Mouse (Mus musculus): ENCODE results near the gene Ggt6.

The Ggt6 gene

GRCm38 (mm10) chr11:72434963-72435693 is at the start of gene Ggt6:
Gene Ggt6, plus strand, starts transcription at chr11:72435526.
- CTCF ChIA-PET = interaction anchor here (1.1 kb wide), 1 partner anchor 95 kb away, joined by 4 read pairs; no protein-coding TSS in a partner anchor

GRCm38 (mm10) chr11:72388113-72388529 is 47.2 kb upstream of the Ggt6 start:
- CTCF ChIA-PET = no interaction called here

GRCm38 (mm10) chr11:72389407-72390142 is 45.8 kb upstream of the Ggt6 start:
- CTCF ChIA-PET = no interaction called here

- CTCF ChIA-PET = no interaction called here
These were observed 44.1 kb upstream of the Ggt6 start for GRCm38 (mm10) chr11:72391181-72391580.

GRCm38 (mm10) chr11:72393243-72393642 is 42.1 kb upstream of the Ggt6 start:
- CTCF ChIA-PET = interaction anchor here (0.7 kb wide), 1 partner anchor 38 kb away, joined by 4 read pairs; no protein-coding TSS in a partner anchor

- CTCF ChIA-PET = interaction anchor here (0.7 kb wide), 1 partner anchor 38 kb away, joined by 4 read pairs; no protein-coding TSS in a partner anchor
These were observed 41.7 kb upstream of the Ggt6 start for GRCm38 (mm10) chr11:72393669-72394068.

- CTCF ChIA-PET = no interaction called here
These were observed 40.6 kb upstream of the Ggt6 start for GRCm38 (mm10) chr11:72394694-72395093.

- CTCF ChIA-PET = no interaction called here
These were observed 39.7 kb upstream of the Ggt6 start for GRCm38 (mm10) chr11:72395652-72396051.

GRCm38 (mm10) chr11:72396621-72397020 is 38.7 kb upstream of the Ggt6 start:
- CTCF ChIA-PET = no interaction called here

GRCm38 (mm10) chr11:72397072-72397471 is 38.3 kb upstream of the Ggt6 start:
- CTCF ChIA-PET = no interaction called here

- CTCF ChIA-PET = no interaction called here
These were observed 37.4 kb upstream of the Ggt6 start for GRCm38 (mm10) chr11:72397811-72398525.

GRCm38 (mm10) chr11:72401068-72401467 is 34.3 kb upstream of the Ggt6 start:
- CTCF ChIA-PET = no interaction called here

GRCm38 (mm10) chr11:72402017-72402416 is 33.3 kb upstream of the Ggt6 start:
- CTCF ChIA-PET = no interaction called here

- CTCF ChIA-PET = no interaction called here
These were observed 32.4 kb upstream of the Ggt6 start for GRCm38 (mm10) chr11:72402969-72403368.

- CTCF ChIA-PET = no interaction called here
These were observed 29.8 kb upstream of the Ggt6 start for GRCm38 (mm10) chr11:72405532-72405931.

- CTCF ChIA-PET = no interaction called here
These were observed 29.1 kb upstream of the Ggt6 start for GRCm38 (mm10) chr11:72406079-72406675.

GRCm38 (mm10) chr11:72407081-72407480 is 28.2 kb upstream of the Ggt6 start:
- CTCF ChIA-PET = no interaction called here

- CTCF ChIA-PET = no interaction called here
These were observed 27.8 kb upstream of the Ggt6 start for GRCm38 (mm10) chr11:72407574-72407973.

- CTCF ChIA-PET = no interaction called here
These were observed 26.7 kb upstream of the Ggt6 start for GRCm38 (mm10) chr11:72408451-72409170.

- CTCF ChIA-PET = no interaction called here
These were observed 25.5 kb upstream of the Ggt6 start for GRCm38 (mm10) chr11:72409649-72410385.

All from spleen, embryonic (tissue).